Mouse (Mus musculus) heart, postnatal 0 days (tissue): ENCODE measurements around the gene Wfdc13.

Source experiments
- CTCF ChIP-seq: IDR thresholded peaks from 2 replicates; pipeline ENCODE4 v1.5.1; 2016; ENCODE audit warnings: antibody characterized with exemption, control low read depth, low read depth
- EP300 ChIP-seq: IDR thresholded peaks from 2 replicates; pipeline ENCODE4 v1.6.1; 2016; ENCODE audit warnings: antibody characterized with exemption, low read depth

DNA sequence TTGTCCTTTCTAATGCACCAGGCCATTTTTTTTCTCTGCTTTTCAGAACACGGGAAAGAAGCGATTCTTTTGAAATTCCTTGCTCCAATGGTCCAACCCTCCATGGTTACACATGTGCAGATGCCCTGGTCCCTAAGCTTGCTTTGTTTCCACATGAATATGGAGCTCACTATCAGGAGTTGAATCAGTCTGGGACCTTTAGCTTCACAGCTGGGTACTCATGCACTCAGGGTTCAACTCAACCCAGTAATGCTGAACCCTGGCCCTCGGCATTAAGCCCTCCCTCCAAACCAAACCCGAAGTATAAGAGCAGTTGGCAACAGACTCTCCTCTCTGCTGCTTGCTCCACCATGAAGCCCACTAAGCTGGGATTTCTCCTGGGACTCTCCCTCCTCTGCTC lies 13.3 kb downstream of the Wfdc13 start, which contains the start of gene Spint4:
- TF ChIP-seq CTCF: no peak
- no peak for TF ChIP-seq EP300
